Mouse (Mus musculus) adipocyte (in vitro differentiated cells): ENCODE results near the gene Lgi1.

ENCODE experiments used
- DNase-seq: peaks from one replicate; pipeline ENCODE4 v3.0.0-alpha.2; 2016; ENCODE audit warnings: low spot score

The Lgi1 gene

GRCm38 (mm10) chr19:38263829-38264504 lies 369 bp upstream of the Lgi1 start:
- DNase-seq: peak; percentile 17

DNA sequence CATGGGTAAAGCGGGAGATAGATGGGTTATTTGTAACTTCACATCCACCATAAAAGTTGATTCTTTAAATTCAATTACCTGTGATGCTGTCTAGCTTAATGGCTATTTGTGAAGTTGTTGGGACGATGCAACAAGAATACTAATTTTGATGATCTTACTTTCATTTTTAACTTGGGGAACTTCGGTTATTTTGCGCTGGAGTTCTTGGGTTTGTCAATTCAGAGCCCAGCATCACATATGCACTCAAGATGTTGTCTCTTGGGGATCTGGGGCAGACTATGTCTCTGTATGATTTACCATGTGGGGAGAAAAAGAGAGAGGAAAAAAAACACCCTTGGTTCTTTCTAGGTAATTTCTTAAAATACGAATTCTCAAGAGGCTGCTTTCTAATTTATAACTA lies 1.4 kb downstream of the Lgi1 start:
- no peak for DNase-seq

DNA sequence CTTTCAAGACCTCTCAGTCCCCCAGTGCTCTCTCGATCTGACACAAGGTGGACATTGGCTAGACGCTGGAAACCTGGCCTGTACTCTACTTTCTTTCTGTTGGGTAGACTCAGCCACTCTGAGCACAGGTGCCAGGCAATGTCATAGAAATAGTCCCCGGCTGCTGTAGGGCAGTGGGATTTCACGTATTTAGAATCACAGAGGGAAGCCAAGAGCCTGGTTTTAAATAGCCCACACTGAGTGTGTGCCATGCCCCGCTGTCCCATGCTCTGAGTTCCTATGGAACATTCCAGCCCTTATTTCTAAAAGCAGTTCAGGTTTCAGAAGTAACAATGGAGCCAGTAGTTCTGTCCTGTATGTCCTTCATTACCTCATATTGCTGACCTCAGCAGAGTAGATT lies 3.1 kb downstream of the Lgi1 start:
- no peak for DNase-seq

GRCm38 (mm10) chr19:38271071-38271470 lies 6.7 kb downstream of the Lgi1 start:
- no peak for DNase-seq

GRCm38 (mm10) chr19:38273820-38274219 lies 9.5 kb downstream of the Lgi1 start:
- no peak for DNase-seq

DNA sequence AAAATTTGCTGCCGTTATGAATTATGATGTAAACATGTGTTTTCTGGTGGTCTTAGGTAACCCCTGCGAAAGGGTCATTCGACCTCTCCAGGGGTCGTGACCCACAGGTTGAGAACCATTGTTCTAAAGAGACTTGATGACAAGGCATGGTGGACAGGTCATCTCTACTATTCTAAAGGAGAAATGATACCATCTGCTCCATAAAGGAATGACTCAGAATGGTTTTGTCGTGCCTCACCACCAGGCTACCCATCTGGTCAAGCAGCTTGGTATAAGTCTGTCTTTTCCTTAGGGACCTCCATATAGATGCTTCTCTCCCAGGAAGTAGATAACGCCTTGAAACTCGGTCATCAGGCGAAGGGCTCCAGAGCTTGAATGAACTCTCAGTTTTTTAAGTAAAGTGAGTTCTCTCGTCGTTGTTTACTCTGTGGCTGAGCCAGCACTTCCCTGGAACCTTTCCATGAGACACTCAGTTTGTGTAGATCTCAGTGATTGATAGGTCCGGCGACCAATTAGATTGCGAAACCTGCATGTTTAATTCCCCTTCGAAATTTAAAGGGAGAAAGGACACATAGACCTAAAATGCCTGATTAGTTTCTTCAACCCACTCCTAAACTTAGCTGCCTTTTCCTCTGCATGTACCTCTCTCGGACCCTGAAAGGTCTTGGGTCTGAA lies 10.5 kb downstream of the Lgi1 start:
- peak; percentile 12 for DNase-seq

- DNase-seq: no peak
Observed at GRCm38 (mm10) chr19:38276226-38276625, 11.9 kb downstream of the Lgi1 start.

GRCm38 (mm10) chr19:38280242-38280641 lies 15.9 kb downstream of the Lgi1 start:
- DNase-seq: no peak

DNA sequence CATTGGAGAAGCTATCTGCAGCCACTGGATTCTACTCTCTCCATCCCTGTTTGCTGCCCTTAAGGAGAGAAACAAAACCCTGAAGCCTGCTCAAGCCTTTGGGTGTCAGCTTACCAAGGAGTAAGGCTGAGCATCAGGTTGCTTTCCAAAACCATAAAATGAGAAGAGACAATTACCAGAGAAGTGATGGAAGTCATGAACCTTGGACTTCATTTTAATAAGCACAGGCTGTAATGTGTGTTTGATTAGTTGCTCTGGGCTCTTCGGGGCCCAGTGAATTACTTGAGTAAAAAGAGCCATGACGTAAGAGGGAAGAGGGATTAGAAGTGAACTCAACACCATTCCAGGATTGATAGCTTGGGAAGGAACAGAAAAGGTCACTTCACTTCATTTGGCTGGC lies 18.1 kb downstream of the Lgi1 start:
- no peak for DNase-seq

DNA sequence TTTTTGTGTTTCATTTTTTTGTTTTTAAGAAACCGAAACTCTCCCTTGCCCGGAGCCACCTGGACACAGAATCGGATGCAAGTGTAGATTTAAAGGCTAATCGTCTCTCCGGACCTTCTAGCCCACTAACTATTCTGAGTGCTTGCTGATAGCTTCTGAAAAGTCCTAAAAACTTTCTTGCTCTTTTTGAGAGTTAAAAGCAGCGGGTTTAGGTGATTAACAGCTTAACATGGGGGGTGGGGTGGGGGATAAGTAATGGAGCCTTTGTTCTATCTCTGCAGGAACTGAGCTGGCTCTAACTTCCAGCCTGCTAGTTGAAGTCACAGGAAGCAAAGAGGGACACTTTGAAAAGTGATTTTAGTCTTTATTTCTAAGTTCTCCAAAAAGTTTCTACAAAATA lies 24.2 kb downstream of the Lgi1 start:
- no peak for DNase-seq

- no peak for DNase-seq
Observed at GRCm38 (mm10) chr19:38291432-38291831, 27.1 kb downstream of the Lgi1 start.

- peak; percentile 21 for DNase-seq
Observed at GRCm38 (mm10) chr19:38298018-38298626, 33.8 kb downstream of the Lgi1 start.

DNA sequence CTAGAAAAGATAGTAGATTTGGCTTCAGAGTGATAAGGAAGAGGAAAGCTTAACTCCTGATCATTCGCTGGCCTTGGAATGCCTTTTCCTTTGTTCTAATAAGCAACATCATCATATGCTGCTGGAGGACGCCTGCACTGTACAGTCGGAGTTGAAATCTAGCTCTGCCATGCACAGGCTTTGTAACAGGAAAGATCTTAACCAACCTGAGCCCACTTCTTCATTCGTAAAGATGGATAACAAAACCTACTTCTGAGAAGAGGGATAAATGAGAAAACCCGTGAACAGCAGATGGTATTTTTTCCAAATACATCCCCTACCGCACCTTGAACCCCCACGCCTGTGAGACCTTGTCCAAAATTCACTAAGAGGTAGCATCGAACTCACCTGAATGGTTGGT lies 43.8 kb downstream of the Lgi1 start:
- DNase-seq: no peak

DNA sequence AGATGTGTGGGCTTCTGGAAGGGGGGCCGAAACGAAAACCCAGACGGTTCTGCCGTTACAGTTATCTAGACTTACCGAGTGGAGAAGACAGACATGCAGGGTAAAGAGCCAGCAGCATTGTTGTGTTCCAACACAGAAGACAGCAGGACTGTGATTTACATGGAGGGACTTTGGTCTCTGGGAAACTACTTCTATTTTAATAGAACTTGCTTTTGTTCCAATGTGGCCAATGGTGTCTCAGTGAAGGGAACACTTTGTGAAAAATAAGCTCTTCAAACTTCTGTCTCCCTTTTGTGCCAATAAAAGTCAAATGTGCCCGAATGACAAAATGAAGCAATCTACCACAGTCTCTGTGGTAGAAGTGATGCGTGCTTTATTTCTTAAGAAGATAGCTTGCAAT lies 50.8 kb downstream of the Lgi1 start:
- DNase-seq: no peak

- peak; percentile 22 for DNase-seq
Observed at GRCm38 (mm10) chr19:38316602-38317313, 52.4 kb downstream of the Lgi1 start.

GRCm38 (mm10) chr19:38318308-38318707 lies 54.0 kb downstream of the Lgi1 start:
- no peak for DNase-seq

DNA sequence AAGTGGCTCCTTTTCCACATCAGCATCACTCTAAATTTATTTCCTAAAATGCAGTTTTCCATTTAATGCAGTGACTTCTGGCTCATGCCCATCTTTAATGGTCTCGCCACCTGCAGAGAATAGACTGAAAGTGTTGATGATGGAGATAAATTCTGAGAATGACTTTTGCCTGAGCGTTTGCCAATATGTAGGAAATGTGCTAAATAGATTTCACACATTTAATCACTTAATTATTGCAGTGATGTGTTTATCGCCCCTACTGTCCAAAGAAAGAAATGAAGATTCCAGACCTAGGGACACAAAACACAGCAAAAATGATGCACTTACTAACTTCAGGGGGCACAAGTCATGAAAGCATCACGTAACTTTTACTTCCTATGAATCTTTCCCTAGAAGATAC lies 54.8 kb downstream of the Lgi1 start:
- DNase-seq: no peak

DNA sequence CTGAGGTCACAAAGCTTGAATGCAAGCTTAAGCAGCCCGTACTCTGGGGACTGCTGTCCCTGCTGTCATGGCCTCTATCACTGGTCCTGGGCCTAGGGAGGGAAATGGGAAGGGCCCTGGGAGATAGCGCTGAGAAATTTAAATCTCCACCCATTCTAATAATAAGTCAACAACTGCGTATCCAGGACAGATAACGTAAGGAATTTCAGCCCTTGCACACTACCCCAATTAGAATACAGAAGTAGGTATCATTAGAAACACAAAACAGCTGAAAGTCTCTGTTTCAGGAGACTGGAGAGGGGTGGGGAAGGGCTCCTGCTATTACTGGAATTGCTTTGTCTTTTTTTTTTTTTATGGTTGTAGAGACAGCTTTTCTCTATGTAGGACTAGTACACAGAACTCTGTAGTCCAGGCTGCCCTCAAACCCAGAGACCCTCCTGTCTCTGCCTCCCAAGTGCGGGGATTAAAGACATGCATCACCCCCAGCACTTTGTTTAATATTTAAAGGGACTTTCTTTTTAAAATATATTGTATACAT lies 56.4 kb downstream of the Lgi1 start:
- no peak for DNase-seq

DNA sequence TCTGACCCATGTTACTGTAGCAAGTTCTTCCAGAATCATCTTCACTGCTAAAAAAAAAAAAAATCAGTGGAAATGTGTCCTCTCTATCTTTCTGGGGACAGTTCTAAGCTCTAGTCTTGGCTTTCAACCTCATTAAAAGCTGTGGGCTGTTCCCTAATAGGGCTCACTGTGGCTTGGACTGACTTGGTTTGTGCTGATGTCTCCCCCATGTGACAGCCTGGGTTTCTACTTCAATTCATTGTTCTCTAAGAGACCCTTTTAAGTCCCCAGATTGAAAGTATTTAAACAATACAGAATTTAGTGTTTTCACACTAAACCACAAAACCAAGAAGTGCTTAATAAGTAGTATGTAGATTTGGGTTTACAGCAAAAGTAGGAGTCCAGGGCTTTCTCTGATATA lies 59.4 kb downstream of the Lgi1 start:
- no peak for DNase-seq

DNA sequence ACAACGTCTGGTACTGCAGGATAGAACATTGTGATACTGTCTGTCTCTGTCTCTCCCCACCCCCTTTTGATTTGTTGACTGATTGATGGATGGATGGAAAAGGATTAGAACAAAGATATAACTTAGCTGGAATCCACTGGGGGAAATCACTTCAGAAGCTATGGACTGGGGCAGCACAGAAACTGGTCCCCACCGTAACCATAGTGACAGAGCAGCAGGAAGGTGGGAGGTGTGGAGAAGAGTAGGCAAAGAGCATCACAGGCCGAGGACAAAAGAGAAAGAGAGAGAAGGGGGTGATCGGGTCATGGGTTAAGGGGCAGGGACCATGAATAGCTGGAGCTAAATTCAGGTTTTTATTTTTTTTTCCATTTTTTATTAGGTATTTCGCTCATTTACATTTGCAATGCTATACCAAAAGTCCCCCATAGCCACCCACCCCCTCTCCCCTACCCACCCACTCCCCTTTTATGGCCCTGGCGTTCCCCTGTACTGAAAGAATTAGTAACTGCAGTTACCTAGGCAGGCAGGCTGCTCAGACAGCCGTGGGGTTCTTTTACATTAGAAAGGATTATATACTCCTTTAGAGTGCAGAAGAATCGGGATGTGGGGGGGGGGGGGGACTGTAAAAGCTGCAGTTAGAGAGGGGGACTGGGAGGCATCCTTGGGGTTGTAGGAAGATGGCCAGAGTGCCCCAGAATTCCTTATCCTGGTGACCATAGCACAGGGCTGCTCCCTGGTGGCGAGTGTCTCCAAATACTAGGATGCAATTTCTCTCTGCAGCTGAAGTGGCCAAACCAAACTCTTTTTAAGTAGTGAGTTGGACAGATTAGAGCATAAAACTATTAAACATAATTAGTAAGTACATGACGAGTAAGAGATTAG lies 60.1 kb downstream of the Lgi1 start:
- peak; percentile 8 for DNase-seq

GRCm38 (mm10) chr19:38325029-38325398 lies 60.7 kb downstream of the Lgi1 start:
- DNase-seq: no peak

DNA sequence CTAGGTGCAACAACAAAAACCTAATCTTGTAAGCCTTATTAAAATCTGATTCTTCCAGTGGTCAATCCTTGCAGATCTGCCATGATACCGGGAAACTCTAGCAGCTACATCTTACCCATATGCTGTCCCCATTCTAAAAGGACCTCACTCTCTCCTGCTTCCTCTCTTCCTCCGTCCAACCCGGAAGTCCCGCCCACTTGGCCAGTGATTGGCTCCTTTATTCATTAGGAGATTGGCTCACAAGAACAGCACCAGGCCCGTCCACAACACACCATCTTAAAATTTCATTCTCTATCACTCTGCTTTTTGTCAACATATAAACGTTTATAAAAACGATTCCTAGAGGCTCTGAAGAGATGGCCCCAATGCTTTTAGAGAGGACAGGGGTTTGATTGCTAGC lies 61.5 kb downstream of the Lgi1 start:
- peak; percentile 73 for DNase-seq
